Mouse (Mus musculus) layer of hippocampus, postnatal 14 days (tissue): ENCODE data around the gene E130208F15Rik. TPM values are rescaled to one million over a fixed set of nuclear protein-coding genes. Genes with fewer than 3 reads are reported as not detected.
A peak's percentile ranks its signal among the peaks of the same experiment; 100 is the strongest.

Source experiments
- DNase-seq, 2 experiments: peaks; one replicate each; pipeline ENCODE4 v3.0.0; 2021 to 2022; ENCODE audit warnings: low spot score in 2 of 2, mixed read lengths in 1 of 2
- long read RNA-seq, 2 experiments: library from polyadenylated mRNA; stranded (forward); transcript quantifications; one replicate each; pipeline ENCODE4 v2.0.0; 2021
- total RNA-seq, 2 experiments: library from RNA; stranded (reverse); gene quantifications; 2 replicates each; pipeline ENCODE4 v1.2.3; 2021

Gene E130208F15Rik
- total RNA-seq = under 1 TPM; 0.43 to 0.74 TPM
- long read RNA-seq, experiment 1 = 0 reads
- long read RNA-seq, experiment 2 = 0 reads

- DNase-seq = peak in 1 of 2 experiments; percentile 58
These were observed at the start of gene E130208F15Rik for GRCm38 (mm10) chr7:30321539-30322284. Gene E130208F15Rik (plus strand): TSS chr7:30321740.

GRCm38 (mm10) chr7:30274383-30274782 is 47.2 kb upstream of the E130208F15Rik start:
- DNase-seq = no peak

GRCm38 (mm10) chr7:30278911-30279310 is 42.6 kb upstream of the E130208F15Rik start:
- DNase-seq = no peak

- no peak for DNase-seq
These were observed 42.0 kb upstream of the E130208F15Rik start for GRCm38 (mm10) chr7:30279536-30279935.

- peak; percentile 88 to 95 for DNase-seq
These were observed 41.4 kb upstream of the E130208F15Rik start, which contains the start of the genes Thap8 and Wdr62 for GRCm38 (mm10) chr7:30279951-30280669. Gene Thap8 (plus strand): TSS chr7:30280094. Gene Wdr62 (minus strand): TSS chr7:30280419.

DNA sequence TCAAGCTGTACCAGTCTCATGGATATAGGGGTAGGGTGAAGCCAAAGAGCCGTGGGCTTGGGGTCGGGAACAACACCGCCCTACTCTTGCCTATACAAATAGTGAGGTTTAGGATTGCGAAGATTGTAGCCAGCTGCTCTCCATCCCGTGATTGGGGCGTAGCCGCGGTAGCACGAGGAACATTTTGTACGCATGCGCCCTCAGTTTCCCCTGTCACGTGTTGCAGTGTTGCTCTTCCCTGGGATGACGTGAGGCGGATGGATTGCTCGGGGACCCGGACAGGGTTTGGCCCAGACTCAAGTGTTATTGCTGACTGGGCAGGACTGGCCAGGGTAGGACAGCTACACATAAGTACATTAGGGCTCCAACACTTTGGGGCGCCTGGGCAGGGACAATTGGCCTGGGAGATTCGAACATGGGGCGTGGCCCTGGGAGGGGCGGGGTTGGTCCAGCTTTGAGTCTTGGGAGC is 40.8 kb upstream of the E130208F15Rik start:
- peak; percentile 86 to 91 for DNase-seq

DNA sequence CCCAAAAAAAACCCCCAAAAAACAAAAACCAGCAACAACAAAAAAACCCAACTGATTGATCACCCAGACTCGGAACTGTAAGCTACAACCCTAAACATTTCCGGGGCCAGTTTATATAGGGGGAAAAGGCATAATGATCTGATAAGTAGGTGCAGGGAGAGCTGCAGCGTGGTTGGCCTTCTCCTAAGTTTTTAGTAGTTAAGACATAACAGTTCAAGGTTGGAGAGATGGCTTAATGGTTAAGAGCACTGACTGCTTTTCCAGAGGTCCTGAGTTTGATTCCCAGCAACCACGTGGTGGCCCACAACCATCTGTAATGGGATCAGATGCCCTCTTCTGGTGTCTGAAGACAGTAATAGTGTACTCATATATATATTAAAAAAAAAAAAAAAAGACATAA is 40.0 kb upstream of the E130208F15Rik start:
- no peak for DNase-seq

DNA sequence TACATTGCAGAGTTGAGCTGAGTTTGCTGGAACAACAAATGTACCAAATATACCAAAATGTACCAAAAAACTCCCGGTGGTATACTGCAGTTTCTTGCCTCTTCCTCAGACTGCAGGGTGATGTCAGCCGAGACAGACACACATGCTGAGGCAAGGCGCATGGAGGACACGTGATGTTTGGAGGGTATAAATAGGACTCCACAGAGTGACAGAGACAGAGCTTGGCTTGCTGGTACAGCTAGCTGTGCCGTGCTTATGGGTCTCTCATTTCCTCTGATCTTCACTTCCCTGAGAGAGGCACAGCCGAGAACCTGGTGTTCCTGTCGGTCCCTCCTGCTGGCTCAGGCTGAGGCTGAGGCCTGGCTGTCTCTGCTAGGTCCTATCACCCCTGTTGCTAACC is 38.8 kb upstream of the E130208F15Rik start:
- no peak for DNase-seq

DNA sequence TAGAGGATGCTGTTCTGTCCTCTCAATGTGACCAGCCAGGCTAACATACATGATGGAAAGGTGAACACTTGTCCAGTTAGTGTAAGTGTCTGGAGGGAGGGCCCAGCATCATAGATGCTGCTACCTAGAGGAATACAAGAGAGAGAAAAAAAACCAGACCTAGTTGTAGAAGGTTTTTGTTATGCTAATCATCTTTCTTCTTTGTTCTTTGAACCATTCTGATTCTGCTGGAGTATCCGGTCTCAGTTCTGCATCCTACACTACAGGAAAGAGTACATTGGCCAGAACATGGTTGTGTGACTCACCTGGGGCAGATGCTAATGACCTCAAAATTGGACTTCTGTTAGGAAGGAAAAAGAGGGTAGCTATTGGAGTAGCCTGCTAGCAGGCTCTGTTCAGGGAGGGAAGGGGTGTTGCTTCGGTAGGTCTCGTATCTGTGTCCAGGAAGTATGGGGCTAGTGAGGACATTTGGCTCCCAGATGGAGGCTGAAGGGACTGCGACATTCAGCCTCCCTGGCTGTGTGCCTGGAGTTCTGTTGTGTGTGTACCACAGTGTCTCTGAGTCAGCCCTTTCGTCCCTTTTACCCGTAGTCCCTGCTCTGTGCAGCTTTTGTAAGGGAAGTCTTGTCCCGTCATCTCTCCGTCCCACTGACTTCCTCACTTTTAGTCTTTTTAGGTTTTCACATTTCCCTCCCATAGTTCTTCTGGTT is 34.7 kb upstream of the E130208F15Rik start:
- peak in 1 of 2 experiments; percentile 39 for DNase-seq

DNA sequence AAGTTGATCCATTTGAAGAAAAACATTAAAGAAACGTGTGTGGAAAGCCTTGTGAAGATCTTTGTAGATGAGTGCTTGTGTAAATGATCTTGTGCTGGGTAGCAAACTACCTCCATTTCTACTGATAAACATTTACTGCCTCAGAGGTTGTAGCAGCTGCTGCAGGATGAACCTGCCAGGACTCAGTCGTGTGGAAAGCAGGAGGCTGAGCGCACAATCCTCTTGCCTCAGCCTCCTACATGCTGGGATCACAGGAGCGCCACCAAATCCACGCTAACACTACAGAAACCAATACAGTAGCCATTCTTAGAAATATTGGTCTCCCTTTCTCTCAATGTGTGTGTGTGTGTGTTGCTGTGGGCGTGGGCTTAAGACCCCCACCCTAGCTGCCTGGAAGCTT is 33.5 kb upstream of the E130208F15Rik start:
- DNase-seq = no peak

GRCm38 (mm10) chr7:30289071-30289713 is 32.3 kb upstream of the E130208F15Rik start:
- DNase-seq = no peak

- DNase-seq = peak in 1 of 2 experiments; percentile 46
These were observed 31.7 kb upstream of the E130208F15Rik start for GRCm38 (mm10) chr7:30289714-30290399.

GRCm38 (mm10) chr7:30291215-30292131 is 30.1 kb upstream of the E130208F15Rik start, which contains the start of gene Clip3:
Gene Clip3 (plus strand): TSS chr7:30291728.
- DNase-seq = peak; percentile 92 to 93

DNA sequence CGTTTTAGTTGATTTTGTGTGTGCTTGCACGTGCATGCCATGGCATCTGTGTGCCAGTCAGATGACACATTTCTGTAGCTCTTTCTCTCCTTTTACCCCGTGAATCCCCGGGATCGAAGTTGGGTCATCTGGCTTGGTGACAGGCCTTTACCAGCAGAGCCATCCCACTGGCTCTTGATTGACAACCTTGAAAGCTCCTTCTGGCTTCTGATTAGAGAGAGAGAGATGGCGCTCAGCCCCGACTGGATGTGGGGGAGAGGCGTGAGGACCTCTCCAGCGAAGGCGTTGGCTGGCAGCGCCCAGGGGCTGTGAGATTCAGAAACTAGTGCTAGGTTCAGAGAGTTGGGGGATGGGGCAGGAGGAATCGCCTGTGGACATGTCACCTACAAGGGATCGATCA is 27.7 kb upstream of the E130208F15Rik start:
- DNase-seq = peak in 1 of 2 experiments; percentile 50

DNA sequence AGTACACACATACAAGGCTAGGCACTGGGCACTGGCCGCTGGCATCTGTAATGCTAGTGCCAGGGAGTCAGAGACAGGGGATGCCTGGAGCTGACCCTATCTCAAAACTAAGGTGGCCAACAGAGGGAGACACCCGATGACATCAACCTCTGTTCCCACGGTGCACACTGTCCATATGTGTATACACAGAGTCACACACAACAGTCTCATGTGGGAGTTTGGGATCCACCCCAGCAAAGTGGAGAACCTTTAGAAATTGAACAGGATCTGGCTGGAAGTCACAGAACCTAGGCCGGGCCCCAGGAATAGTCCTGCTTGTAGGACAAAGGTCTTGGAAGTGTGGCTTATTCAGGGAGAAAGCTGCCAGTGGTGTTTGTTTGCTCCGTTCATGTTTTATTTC is 27.2 kb upstream of the E130208F15Rik start:
- no peak for DNase-seq

GRCm38 (mm10) chr7:30295103-30295502 is 26.4 kb upstream of the E130208F15Rik start:
- DNase-seq = peak in 1 of 2 experiments; percentile 37

DNA sequence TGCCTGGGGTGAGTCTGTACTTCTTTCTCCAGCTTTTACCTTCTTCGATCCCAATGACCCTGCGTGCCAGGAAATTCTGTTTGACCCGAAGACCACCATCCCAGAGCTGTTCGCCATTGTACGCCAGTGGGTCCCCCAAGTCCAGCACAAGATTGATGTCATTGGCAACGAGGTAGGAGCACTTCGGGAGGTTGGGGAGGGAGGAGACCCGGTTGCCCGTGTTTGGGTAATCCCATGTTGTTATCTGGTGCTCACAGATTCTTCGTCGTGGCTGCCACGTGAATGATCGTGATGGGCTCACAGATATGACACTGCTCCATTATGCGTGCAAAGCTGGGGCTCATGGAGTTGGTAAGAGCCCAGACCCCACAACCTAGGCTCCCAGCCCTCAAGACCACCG is 24.7 kb upstream of the E130208F15Rik start:
- DNase-seq = no peak

GRCm38 (mm10) chr7:30297266-30297665 is 24.3 kb upstream of the E130208F15Rik start:
- DNase-seq = no peak

- DNase-seq = no peak
These were observed 20.6 kb upstream of the E130208F15Rik start for GRCm38 (mm10) chr7:30300914-30301313.
